ENCODE assay signal across 26 mouse cellular contexts in the genomic region with DNA sequence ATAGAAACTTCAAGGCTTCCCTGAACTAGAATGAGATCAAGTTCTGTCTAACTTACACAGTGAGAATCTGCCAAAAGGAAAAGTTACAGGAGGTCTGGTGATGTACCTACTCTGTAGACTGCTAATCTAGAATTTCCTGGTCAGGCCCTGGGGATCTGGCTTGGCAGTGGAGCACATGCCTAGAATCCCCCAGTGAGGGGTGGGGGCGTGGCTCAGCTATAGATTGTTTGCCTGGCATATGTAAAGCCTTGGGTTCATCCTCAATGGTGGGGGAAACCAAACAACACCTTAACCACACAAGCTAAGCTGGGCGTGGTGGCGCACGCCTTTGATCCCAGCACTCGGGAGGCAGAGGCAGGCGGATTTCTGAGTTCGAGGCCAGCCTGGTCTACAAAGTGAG. TPM values are rescaled to one million over a fixed set of nuclear protein-coding genes. Genes with fewer than 3 reads are reported as not detected.
"Had no signal": no experiment of that assay in that cellular context is flagged by ENCODE, and none has a peak within 500 bp of the region (broad histone marks: within the 10 kb centered on the region; RNA-seq: fewer than 3 reads in every experiment).

No protein-coding gene starts in this region.

- H3K4me2 ChIP-seq: heart, embryonic 11.5 days; hindbrain, embryonic 12.5 days; kidney, embryonic 15.5 days; limb, embryonic 13.5 days; limb, embryonic 15.5 days; liver, embryonic 12.5 days had no signal

- H3K36me3 ChIP-seq: hindbrain, embryonic 10.5 days; hindbrain, embryonic 12.5 days; kidney, embryonic 15.5 days; limb, embryonic 13.5 days; limb, embryonic 15.5 days; liver, embryonic 12.5 days had no signal

- H3K9ac ChIP-seq: hindbrain, embryonic 12.5 days; kidney, embryonic 15.5 days; limb, embryonic 13.5 days; limb, embryonic 15.5 days; liver, embryonic 12.5 days had no signal

- H3K27ac ChIP-seq: gastrocnemius, adult 2 months; heart, adult 2 months; hindbrain, embryonic 10.5 days; kidney, embryonic 15.5 days; kidney, postnatal 0 days; limb, embryonic 13.5 days; limb, embryonic 15.5 days; liver, embryonic 12.5 days had no signal

- DNase-seq: gastrocnemius, adult 2 months; gastrocnemius, postnatal 10 days; gastrocnemius, postnatal 25 days; heart, adult 2 months; heart, postnatal 4 days; kidney, adult 11 months; kidney, adult 2 months; kidney, adult 9 months; kidney, postnatal 14 days; kidney, postnatal 36 days; layer of hippocampus, adult 9-11 months; layer of hippocampus, postnatal 36 days; left cerebral cortex, postnatal 4 days had no signal

- H3K9me3 ChIP-seq: hindbrain, embryonic 10.5 days; hindbrain, embryonic 12.5 days; kidney, embryonic 15.5 days; limb, embryonic 13.5 days; limb, embryonic 15.5 days; liver, embryonic 12.5 days had no signal

- H3K4me3 ChIP-seq: gastrocnemius, adult 2 months; heart, adult 2 months; hindbrain, embryonic 10.5 days; hindbrain, embryonic 12.5 days; kidney, embryonic 15.5 days; limb, embryonic 13.5 days; limb, embryonic 15.5 days; liver, embryonic 12.5 days had no signal

- ATAC-seq: hindbrain, embryonic 16.5 days; intestine, embryonic 16.5 days; liver, embryonic 12.5 days had no signal

RNA-seq across cellular contexts. Expression of a gene that starts 1.7 kb away (rescaled TPM):
- total RNA-seq: granulocyte monocyte progenitor cell, adult 5-6 weeks had no signal

RNA-seq across cellular contexts. Expression of a gene that starts 3.7 kb away (rescaled TPM):
- total RNA-seq: granulocyte monocyte progenitor cell, adult 5-6 weeks; liver, adult 2 months had no signal
- polyA plus RNA-seq: liver, adult 2 months had no signal

RNA-seq across cellular contexts. Expression of a gene that starts 14.1 kb away (rescaled TPM):
- total RNA-seq: granulocyte monocyte progenitor cell, adult 5-6 weeks; heart, postnatal 4 days; liver, adult 2 months had no signal
- polyA plus RNA-seq: heart, embryonic 11.5 days; heart, embryonic 14.5 days; liver, adult 2 months; liver, embryonic 12.5 days had no signal
